Mouse (Mus musculus) cerebellum, postnatal 10 days (tissue): ENCODE data around the gene Lingo3.
"Not testable (repeated sequence)": the region's sequence is repeated elsewhere in the genome, so short reads cannot be mapped to it uniquely, and the experiment has no call there.

Experiments used
- DNase-seq, 2 experiments: peaks; one replicate each; pipeline ENCODE4 v3.0.0; 2021; ENCODE audit warnings: mixed read lengths in 2 of 2

Gene Lingo3

GRCm38 (mm10) chr10:80843087-80843930 lies 530 bp downstream of the Lingo3 start:
- peak in 1 of 2 experiments; percentile 39 for DNase-seq

- no peak for DNase-seq
Observed at GRCm38 (mm10) chr10:80842334-80842733, 1.5 kb downstream of the Lingo3 start.

GRCm38 (mm10) chr10:80841685-80842084 lies 2.2 kb downstream of the Lingo3 start:
- no peak for DNase-seq

- no peak for DNase-seq
Observed at GRCm38 (mm10) chr10:80839848-80840247, 4.0 kb downstream of the Lingo3 start.

- no peak for DNase-seq
Observed at GRCm38 (mm10) chr10:80838346-80838912, 5.4 kb downstream of the Lingo3 start.

GRCm38 (mm10) chr10:80837827-80838226 lies 6.0 kb downstream of the Lingo3 start:
- no peak for DNase-seq

GRCm38 (mm10) chr10:80836949-80837379 lies 6.9 kb downstream of the Lingo3 start:
- DNase-seq = peak; percentile 85

GRCm38 (mm10) chr10:80835617-80836016 lies 8.2 kb downstream of the Lingo3 start:
- DNase-seq = peak; percentile 60 to 62

- DNase-seq = no peak
Observed at GRCm38 (mm10) chr10:80832818-80833217, 11.0 kb downstream of the Lingo3 start.

- DNase-seq = peak in 1 of 2 experiments; percentile 56
Observed at GRCm38 (mm10) chr10:80831136-80831535, 12.7 kb downstream of the Lingo3 start.

- no peak for DNase-seq
Observed at GRCm38 (mm10) chr10:80829359-80830278, 14.2 kb downstream of the Lingo3 start.

- not testable (repeated sequence) for DNase-seq
Observed at GRCm38 (mm10) chr10:80828587-80828986, 15.3 kb downstream of the Lingo3 start.

GRCm38 (mm10) chr10:80827870-80828420 lies 15.9 kb downstream of the Lingo3 start:
- DNase-seq = peak in 1 of 2 experiments; percentile 14

GRCm38 (mm10) chr10:80827063-80827869 lies 16.6 kb downstream of the Lingo3 start:
- no peak for DNase-seq

- DNase-seq = peak; percentile 99
Observed at GRCm38 (mm10) chr10:80826151-80827062, 17.4 kb downstream of the Lingo3 start, which contains the start of gene Oaz1. Gene Oaz1, plus strand, starts transcription at chr10:80826656.

- DNase-seq = no peak
Observed at GRCm38 (mm10) chr10:80824827-80825226, 19.0 kb downstream of the Lingo3 start.

GRCm38 (mm10) chr10:80823847-80824643 lies 19.8 kb downstream of the Lingo3 start:
- no peak for DNase-seq

- no peak for DNase-seq
Observed at GRCm38 (mm10) chr10:80823316-80823715, 20.5 kb downstream of the Lingo3 start.

- DNase-seq = no peak
Observed at GRCm38 (mm10) chr10:80822528-80822927, 21.3 kb downstream of the Lingo3 start.

- DNase-seq = peak; percentile 60 to 63
Observed at GRCm38 (mm10) chr10:80821991-80822390, 21.8 kb downstream of the Lingo3 start.
